Mouse (Mus musculus) embryonic facial prominence, embryonic 11.5 days (tissue): ENCODE data around the gene Bmf. TPM values are rescaled to one million over a fixed set of nuclear protein-coding genes. Genes with fewer than 3 reads are reported as not detected.

Experiments
- ATAC-seq: fragments of 200-750 bp; cut with Nextera tagmentation; replicated peaks from 2 replicates; pipeline ENCODE4 v1.8.0; 2017; ENCODE audit warnings: low read depth; ENCODE audit not compliant: insufficient number of reproducible peaks, low FRiP score, low TSS enrichment
- DNase-seq: peaks from one replicate; pipeline ENCODE4 v3.0.0-alpha.2; 2015; ENCODE audit warnings: low spot score
- H3K27ac ChIP-seq: fragments of 300-500 bp; sonication (generic); replicated peaks from 2 replicates; pipeline ENCODE4 v1.5.1; 2014; ENCODE audit warnings: mild to moderate bottlenecking, low read depth, low read length, control low read depth
- H3K27me3 ChIP-seq: fragments of 300-500 bp; sonication (generic); 2 replicates; pipeline ENCODE4 v1.6.1; 2014; ENCODE audit warnings: mild to moderate bottlenecking, low read length, moderate library complexity, mixed read lengths; ENCODE audit not compliant: control insufficient read depth, insufficient read depth
- H3K36me3 ChIP-seq: fragments of 300-500 bp; sonication (generic); replicated peaks from 2 replicates; pipeline ENCODE4 v1.6.1; 2014; ENCODE audit warnings: low read depth, mild to moderate bottlenecking, low read length, moderate library complexity, mixed read lengths; ENCODE audit not compliant: control insufficient read depth, insufficient read depth
- H3K4me1 ChIP-seq: fragments of 300-500 bp; sonication (generic); 2 replicates; pipeline ENCODE4 v1.6.1; 2014; ENCODE audit warnings: low read length, mixed read lengths; ENCODE audit not compliant: control insufficient read depth, insufficient read depth
- H3K4me2 ChIP-seq: fragments of 300-500 bp; sonication (generic); 2 replicates; pipeline ENCODE4 v1.6.1; 2014; ENCODE audit warnings: low read depth, mild to moderate bottlenecking, control low read depth, low read length, moderate library complexity
- H3K4me3 ChIP-seq: fragments of 300-500 bp; sonication (generic); 2 replicates; pipeline ENCODE4 v1.5.1; 2014; ENCODE audit warnings: low read depth, low read length, control low read depth
- H3K9ac ChIP-seq: fragments of 300-500 bp; sonication (generic); replicated peaks from 2 replicates; pipeline ENCODE4 v1.6.1; 2014; ENCODE audit warnings: mild to moderate bottlenecking, control low read depth, low read length
- H3K9me3 ChIP-seq: fragments of 300-500 bp; sonication (generic); replicated peaks from 2 replicates; pipeline ENCODE4 v1.6.1; 2016; ENCODE audit warnings: mild to moderate bottlenecking, low read length, inconsistent platforms, mixed read lengths; ENCODE audit not compliant: control insufficient read depth
- WGBS: fragments of 180-500 bp; shearing (Covaris S2); extraction: QIAGEN DNeasy Blood & Tissue Kit; methylation state at CpG from one replicate; pipeline ENCODE4 v1.1.7; 2014; 5-methylcytosine and 5-hydroxymethylcytosine counted together
- polyA plus RNA-seq: library from polyadenylated mRNA; unstranded; fragments of >200 nt; fragmentation: Nextera tagmentation; extraction: Ambion mirVana; gene quantifications from 2 replicates; pipeline ENCODE4 v1.2.1, GENCODE M21; 2014

The Bmf gene
- polyA plus RNA-seq, 1 experiment from 2014 or later: 5.1 TPM

DNA sequence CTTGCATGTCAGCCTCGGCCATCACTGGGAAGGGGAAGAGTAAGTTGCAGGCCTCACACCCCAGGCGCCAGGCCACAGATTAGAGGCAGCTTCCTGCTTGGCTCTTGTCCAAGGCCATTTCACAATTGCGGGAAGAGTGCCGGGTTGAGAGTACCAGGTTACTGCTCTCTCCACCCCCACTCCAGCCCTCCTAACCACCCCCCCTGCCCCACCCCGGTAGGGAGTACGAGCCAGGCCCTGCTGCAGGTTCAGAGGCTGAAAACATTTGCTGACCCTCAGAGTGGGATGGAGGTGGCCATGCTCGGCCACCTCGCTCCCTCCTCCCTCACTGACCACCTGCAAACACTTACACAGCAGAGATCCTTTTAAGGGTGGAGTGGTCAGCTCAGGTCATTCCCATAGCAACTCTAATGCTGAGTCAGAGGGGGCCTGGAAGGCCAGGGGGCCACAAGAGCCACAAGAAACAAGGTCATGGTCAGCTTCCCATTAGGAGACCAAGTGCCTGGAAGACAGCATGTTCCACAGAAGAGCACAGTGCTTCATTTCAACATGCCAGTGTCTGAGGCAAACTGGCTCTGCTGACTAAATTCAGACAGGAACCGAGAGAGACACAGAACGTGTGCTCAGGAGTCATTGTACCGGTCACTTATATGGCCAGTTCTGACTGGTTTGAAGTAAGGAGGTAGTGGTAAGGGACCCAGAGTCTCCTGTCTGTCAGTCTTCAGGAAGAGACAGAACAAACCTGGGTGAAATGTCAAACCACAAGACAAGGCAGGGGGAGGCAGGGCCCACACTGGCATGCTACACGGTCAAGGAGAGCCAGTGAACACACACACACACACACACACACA lies 59.0 kb downstream of the Bmf start:
- no peak for ATAC-seq
- H3K4me2 ChIP-seq: no peak overlapping the region
- no peaks in the 10 kb centered on the region for H3K27me3 ChIP-seq
- no peak for DNase-seq
- no peaks in the 10 kb centered on the region for H3K9me3 ChIP-seq
- no peak overlapping the region for H3K27ac ChIP-seq
- 29% methylated on average over 12 of the region's 12 CpGs for WGBS
- H3K36me3 ChIP-seq: no peaks in the 10 kb centered on the region
- H3K4me1 ChIP-seq: 0 out of 2 replicates have a peak, but pooled peaks cover 2% of the 10 kb centered on the region
- no peak overlapping the region for H3K4me3 ChIP-seq
- H3K9ac ChIP-seq: no peak overlapping the region

DNA sequence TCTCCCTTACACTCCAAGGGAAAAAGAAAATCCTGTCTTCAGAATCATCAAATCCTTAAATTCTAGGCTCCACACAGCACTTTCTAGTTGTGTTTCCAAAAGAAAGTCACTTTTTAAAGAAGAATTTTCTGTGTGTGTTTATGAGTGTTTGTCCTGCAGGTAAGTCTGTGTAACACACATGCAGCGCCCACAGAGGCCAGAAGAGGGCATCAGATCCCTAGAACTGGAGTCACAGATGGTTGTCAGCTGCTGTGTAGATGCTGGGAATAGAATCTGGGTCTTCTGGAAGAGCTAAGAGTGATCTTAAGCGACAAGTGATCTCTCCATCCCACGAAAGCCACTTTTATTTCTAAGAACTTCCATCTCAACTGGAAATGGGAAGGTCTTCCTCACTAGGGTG lies 61.7 kb downstream of the Bmf start:
- H3K27ac ChIP-seq: no peak overlapping the region
- 62% methylated on average over 3 of the region's 3 CpGs for whole genome bisulfite sequencing
- H3K36me3 ChIP-seq: no peaks in the 10 kb centered on the region
- no peak overlapping the region for H3K9ac ChIP-seq
- no peaks in the 10 kb centered on the region for H3K9me3 ChIP-seq
- no peak for ATAC-seq
- H3K4me2 ChIP-seq: no peak overlapping the region
- no peaks in the 10 kb centered on the region for H3K27me3 ChIP-seq
- H3K4me1 ChIP-seq: 0 out of 2 replicates have a peak, but pooled peaks cover 2% of the 10 kb centered on the region
- H3K4me3 ChIP-seq: no peak overlapping the region
- DNase-seq: no peak

DNA sequence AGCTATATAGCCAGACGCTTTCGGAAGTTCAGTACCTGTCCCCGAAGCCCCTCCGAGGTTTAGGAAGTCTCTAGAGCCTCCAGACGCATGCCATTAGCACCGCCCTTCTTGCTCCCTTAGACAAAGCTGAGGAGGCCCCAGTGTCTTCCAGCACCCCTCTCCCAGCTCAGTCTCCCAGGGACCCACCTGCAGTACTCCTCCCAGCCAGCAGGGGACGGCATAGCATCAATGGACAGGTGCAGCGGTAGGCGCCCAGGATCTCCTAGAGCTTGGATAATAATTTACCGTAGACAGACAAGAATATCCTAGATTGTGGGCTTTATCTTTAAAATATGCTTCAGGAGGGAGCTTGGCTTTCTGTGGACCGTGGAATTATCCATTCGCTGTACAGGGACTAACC lies 62.6 kb downstream of the Bmf start:
- H3K9ac ChIP-seq: no peak overlapping the region; the same call in 1 of the 2 replicates
- DNase-seq (peak; percentile 81), ATAC-seq (0 out of 2 replicates have a peak, but pooled peaks have one; percentile 46)
- 0 out of 2 replicates have a peak, but pooled peaks cover 2% of the 10 kb centered on the region for H3K4me1 ChIP-seq
- no peaks in the 10 kb centered on the region for H3K27me3 ChIP-seq
- H3K36me3 ChIP-seq: no peaks in the 10 kb centered on the region
- no peak overlapping the region for H3K27ac ChIP-seq
- 20% methylated on average over 12 of the region's 12 CpGs for WGBS
- no peak overlapping the region for H3K4me2 ChIP-seq
- no peaks in the 10 kb centered on the region for H3K9me3 ChIP-seq
- H3K4me3 ChIP-seq: no peak overlapping the region

DNA sequence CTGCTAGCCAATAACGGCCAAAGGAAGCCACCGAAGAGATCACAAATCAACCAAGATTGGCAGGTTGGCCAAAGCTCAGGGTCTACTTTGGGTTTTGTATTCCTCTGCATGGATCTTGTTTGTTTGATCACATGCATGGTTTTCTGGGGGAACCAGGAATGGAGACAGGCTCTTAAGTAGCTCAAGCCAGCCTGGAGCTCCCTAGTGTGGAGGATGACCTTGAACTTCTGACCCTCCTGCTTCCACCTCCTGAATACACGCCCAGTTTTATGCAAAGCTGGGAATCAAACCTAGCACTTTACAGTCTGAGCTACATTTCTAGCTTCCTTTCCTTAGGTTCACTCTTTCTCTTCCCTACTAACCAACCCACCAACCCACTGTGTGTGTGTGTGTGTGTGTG lies 64.1 kb downstream of the Bmf start:
- ATAC-seq: no peak

DNA sequence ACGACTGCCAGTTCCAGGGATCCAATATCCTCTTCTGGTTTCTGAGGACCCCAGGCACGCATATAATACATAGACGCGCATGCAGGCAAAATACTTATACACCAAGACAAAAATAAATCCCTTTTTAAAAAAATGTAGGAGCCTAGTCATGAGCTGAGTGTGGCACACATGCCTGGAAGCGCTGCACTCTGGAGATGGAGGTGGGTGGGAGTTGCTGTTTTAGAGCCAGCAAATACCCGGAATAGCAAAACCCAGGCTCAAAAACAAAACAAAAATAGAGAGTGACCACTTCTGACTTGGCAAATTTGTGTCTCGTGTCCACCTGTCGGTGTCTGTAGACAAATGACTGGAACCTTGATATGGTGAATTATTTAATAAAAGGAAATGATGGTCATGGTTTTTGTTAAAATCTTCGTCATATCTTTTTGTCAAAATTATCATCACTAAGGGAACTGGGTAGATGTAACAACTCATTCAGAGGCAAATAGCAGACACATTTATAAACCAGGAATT lies 65.0 kb downstream of the Bmf start:
- no peak overlapping the region for H3K4me3 ChIP-seq
- 84% methylated on average over 9 of the region's 9 CpGs for WGBS
- DNase-seq: no peak
- ATAC-seq: no peak
- no peaks in the 10 kb centered on the region for H3K4me1 ChIP-seq
- no peak overlapping the region for H3K4me2 ChIP-seq
- no peaks in the 10 kb centered on the region for H3K36me3 ChIP-seq
- H3K9ac ChIP-seq: no peak overlapping the region
- H3K27ac ChIP-seq: no peak overlapping the region
- no peaks in the 10 kb centered on the region for H3K27me3 ChIP-seq
- H3K9me3 ChIP-seq: no peaks in the 10 kb centered on the region

More for the DNA sequence above, 64.1 kb downstream of the Bmf start:
- Histone ChIP-seq H3K9ac (no peak overlapping the region), H3K4me2 (no peak overlapping the region), H3K9me3 (no peaks in the 10 kb centered on the region), H3K4me3 (no peak overlapping the region), H3K4me1 (0 out of 2 replicates have a peak, but pooled peaks cover under 1% of the 10 kb centered on the region), H3K36me3 (no peaks in the 10 kb centered on the region), H3K27ac (no peak overlapping the region), H3K27me3 (no peaks in the 10 kb centered on the region)
- DNase-seq: no peak
- 85% methylated on average over 3 of the region's 3 CpGs for WGBS

DNA sequence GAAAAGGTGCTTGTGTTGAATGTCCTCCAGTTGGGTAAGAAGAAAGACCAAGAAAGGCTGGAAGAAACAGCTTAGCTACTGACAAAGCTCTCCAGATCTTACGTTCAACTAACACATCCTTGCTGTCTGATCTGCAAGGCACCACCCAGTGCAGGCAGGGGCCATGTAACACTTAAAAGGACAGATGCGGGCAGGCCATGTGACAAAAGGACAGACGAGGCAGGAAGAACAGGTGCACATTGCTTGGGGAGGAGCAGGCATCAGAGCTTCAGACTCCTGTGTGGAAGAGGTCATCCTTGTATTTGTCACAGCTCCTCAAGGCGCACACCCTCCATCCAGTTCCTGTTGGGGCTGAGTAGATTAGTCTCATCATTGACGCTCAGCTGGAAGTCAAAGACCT lies 66.5 kb downstream of the Bmf start:
- Histone ChIP-seq H3K27ac (no peak overlapping the region), H3K9me3 (no peaks in the 10 kb centered on the region), H3K4me1 (peaks cover 4% of the 10 kb centered on the region), H3K27me3 (no peaks in the 10 kb centered on the region), H3K9ac (no peak overlapping the region), H3K4me3 (no peak overlapping the region), H3K4me2 (no peak overlapping the region), H3K36me3 (no peaks in the 10 kb centered on the region)
- ATAC-seq (no peak), DNase-seq (no peak)
- WGBS: 86% methylated on average over 5 of the region's 5 CpGs

DNA sequence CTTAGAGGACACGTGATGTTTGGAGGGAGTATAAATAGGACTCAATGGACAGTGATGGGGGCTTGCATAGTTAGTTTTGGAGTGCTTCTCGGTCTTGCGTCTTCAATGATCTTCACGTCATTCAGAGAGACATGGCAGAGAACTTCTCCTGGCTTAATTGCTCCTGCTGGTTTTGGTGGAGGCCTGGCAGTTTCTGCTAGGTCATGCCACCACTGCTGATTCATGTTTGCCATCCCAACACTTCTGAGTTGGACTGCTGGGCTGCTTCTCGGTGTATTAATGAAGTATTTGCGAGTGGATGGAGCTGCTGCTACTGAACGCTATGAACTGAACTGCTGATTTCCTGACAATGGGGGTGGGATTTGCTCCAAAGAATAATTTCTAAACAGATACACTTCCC lies 68.6 kb downstream of the Bmf start:
- no peak for ATAC-seq
- no peak for DNase-seq
- Histone ChIP-seq H3K36me3 (peaks cover 1% of the 10 kb centered on the region; the same call in 1 of the 2 replicates), H3K27me3 (no peaks in the 10 kb centered on the region), H3K27ac (no peak overlapping the region), H3K9ac (no peak overlapping the region), H3K9me3 (no peaks in the 10 kb centered on the region), H3K4me3 (no peak overlapping the region), H3K4me2 (no peak overlapping the region), H3K4me1 (peaks cover 4% of the 10 kb centered on the region)
- 91% methylated on average over 7 of the region's 7 CpGs for WGBS

DNA sequence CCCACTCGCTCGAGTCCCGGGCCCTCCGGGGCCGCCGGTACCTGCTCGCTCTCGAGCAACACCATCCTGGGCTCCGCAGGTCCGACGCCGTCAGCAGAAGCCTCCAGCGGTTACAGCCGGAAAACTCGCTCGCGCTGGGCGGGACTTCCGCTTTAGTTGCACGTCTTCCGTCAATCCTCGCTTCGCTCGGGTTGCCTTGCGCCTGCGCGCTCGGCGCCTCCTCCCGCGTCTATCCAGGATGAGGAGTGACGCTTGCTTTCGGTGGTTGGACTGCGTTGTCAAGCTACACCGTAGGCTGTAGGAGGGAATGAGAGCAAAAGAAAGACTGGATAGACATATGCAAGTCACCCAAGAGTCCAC lies 70.0 kb downstream of the Bmf start, which contains the start of gene Srp14:
TSS of gene Srp14 (minus strand) at position 162 of the 360 bp plus-strand sequence.
- Histone ChIP-seq H3K4me1 (peaks cover 4% of the 10 kb centered on the region), H3K27me3 (no peaks in the 10 kb centered on the region), H3K36me3 (peaks cover 6% of the 10 kb centered on the region), H3K9ac (peak within 1 kb of the TSS; percentile 84), H3K4me2 (peak within 1 kb of the TSS; percentile 80), H3K9me3 (no peaks in the 10 kb centered on the region), H3K27ac (0 out of 2 replicates have a peak within 1 kb of the TSS, but pooled peaks have one; percentile 32), H3K4me3 (peak within 1 kb of the TSS; percentile 88)
- peak; percentile 93 for ATAC-seq
- under 1% methylated on average over 35 of the region's 35 CpGs for WGBS
- DNase-seq: peak; percentile 98
